Mouse (Mus musculus): ENCODE measurements around the gene Rab4b.

DNA sequence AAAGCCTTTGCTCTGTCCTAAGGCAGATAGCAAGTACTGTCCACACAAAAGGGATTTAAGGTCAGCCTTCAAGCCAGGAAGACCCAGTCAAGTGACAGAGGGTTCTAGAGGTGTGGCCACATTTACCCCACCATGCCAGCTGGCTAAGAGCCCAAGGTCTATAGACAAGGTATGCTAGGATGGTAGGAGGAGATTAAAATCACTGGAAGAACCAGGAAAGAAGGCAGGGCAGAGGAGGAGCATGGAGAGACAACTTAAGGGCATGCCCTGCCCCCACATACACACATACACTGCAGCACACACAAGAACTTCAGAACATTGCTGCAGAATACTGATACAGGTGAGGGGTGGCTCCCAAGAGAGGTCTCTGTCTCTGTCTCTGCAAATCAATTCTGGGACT is 59.0 kb downstream of the Rab4b start, which contains the start of gene Cyp2f2:
- TF ChIP-seq POLR2A (IDR thresholded peaks at IDR 0.05; ENCODE audit: low read depth, low read length) (no peak), CTCF (conservative IDR thresholded peaks at IDR 0.05; ENCODE audit: insufficient read depth, insufficient read length, low read depth, low read length) (no peak)
